Comparison of ENCODE assay signal across 27 mouse cellular contexts in the genomic region with DNA sequence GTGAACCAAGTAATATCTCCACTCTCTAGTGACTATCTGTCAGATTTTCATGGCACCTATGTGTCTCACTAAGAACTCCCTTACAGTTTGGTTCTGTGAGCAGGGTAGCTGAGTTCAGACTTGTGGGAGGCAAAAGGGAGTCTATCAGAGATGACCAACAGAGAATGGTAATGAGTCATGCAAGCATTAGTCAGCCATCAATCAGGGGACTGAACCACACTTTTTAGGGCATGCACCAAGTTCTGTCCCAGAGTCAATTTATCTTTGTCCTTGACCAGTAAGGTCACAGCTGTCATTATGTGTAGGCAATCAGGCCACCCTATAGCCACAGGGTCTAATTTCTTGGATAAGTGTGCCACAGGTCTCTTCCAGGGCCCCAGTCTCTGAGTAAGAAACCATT. TPM values are rescaled to one million over a fixed set of nuclear protein-coding genes. Genes with fewer than 3 reads are reported as not detected.
DNase-seq lines count a peak whose midpoint lies in the region; ATAC-seq and TF ChIP-seq lines count a peak whose summit lies in the region.
"Had no signal": no experiment of that assay in that cellular context is flagged by ENCODE, and none has a peak within 500 bp of the region (broad histone marks: within the 10 kb centered on the region; RNA-seq: fewer than 3 reads in every experiment).

No protein-coding gene starts in this region.

- H3K27ac ChIP-seq in kidney, embryonic 16.5 days (ENCODE audit: low read length): no peak overlapping the region
- H3K27ac ChIP-seq: embryonic facial prominence, embryonic 13.5 days; forebrain, embryonic 13.5 days; gastrocnemius, adult 2 months; heart, embryonic 13.5 days; hindbrain, embryonic 12.5 days had no signal

- no peak for TF ChIP-seq CTCF in C2C12 (IDR thresholded peaks at IDR 0.05; ENCODE audit: control insufficient read depth, insufficient read depth, insufficient read length)

- H3K27me3 ChIP-seq in C2C12 (ENCODE audit: control insufficient read depth, insufficient read depth, insufficient read length): no peaks in the 10 kb centered on the region
- H3K27me3 ChIP-seq in kidney, embryonic 16.5 days (ENCODE audit: insufficient read depth, low read length): no peaks in the 10 kb centered on the region
- H3K27me3 ChIP-seq: embryonic facial prominence, embryonic 13.5 days; forebrain, embryonic 13.5 days; heart, embryonic 13.5 days; hindbrain, embryonic 12.5 days had no signal

- H3K4me1 ChIP-seq in kidney, embryonic 16.5 days (ENCODE audit: insufficient read depth, low read length): no peaks in the 10 kb centered on the region
- H3K4me1 ChIP-seq: embryonic facial prominence, embryonic 13.5 days; forebrain, embryonic 13.5 days; heart, embryonic 13.5 days; hindbrain, embryonic 12.5 days had no signal

- no peak overlapping the region for H3K9ac ChIP-seq in kidney, embryonic 16.5 days (replicated peaks; ENCODE audit: low read length)
- H3K9ac ChIP-seq: embryonic facial prominence, embryonic 13.5 days; forebrain, embryonic 13.5 days; forebrain, postnatal 0 days; heart, embryonic 13.5 days; hindbrain, embryonic 12.5 days had no signal

- no peaks in the 10 kb centered on the region for H3K79me3 ChIP-seq in C2C12 (ENCODE audit: low read depth)

- DNase-seq in adrenal gland, adult 2 months: peak; percentile 79
- DNase-seq in adrenal gland, postnatal 25 days: no peak
- DNase-seq in 3134 (ENCODE audit: extremely low read depth, insufficient read length, low spot score): peak; percentile 18
- peak; percentile 5 for DNase-seq in brain, adult 2 months (ENCODE audit: low read depth, low spot score)
- DNase-seq in cerebellum, postnatal 10 days: no peak
- DNase-seq: B cell, adult 2 months; cerebellum, adult 11 months; cerebellum, adult 9-10 months; cerebellum, postnatal 36 days; forebrain, postnatal 0 days; gastrocnemius, adult 2 months; gastrocnemius, postnatal 25 days; heart, postnatal 4 days; kidney, adult 11 months; kidney, adult 9 months had no signal

- H3ac ChIP-seq in C2C12 (ENCODE audit: control insufficient read depth, insufficient read length, low read depth): no peak overlapping the region

- no peak overlapping the region for H3K4me3 ChIP-seq in C2C12 (ENCODE audit: insufficient read depth, poor library complexity, severe bottlenecking)
- no peak overlapping the region for H3K4me3 ChIP-seq in kidney, embryonic 16.5 days (ENCODE audit: low read length)
- H3K4me3 ChIP-seq: embryonic facial prominence, embryonic 13.5 days; forebrain, embryonic 13.5 days; gastrocnemius, adult 2 months; heart, embryonic 13.5 days; hindbrain, embryonic 12.5 days had no signal

- H3K4me2 ChIP-seq in kidney, embryonic 16.5 days (replicated peaks; ENCODE audit: low read depth, low read length): no peak overlapping the region
- H3K4me2 ChIP-seq: embryonic facial prominence, embryonic 13.5 days; forebrain, embryonic 13.5 days; heart, embryonic 13.5 days; hindbrain, embryonic 12.5 days had no signal

- H3K36me3 ChIP-seq in C2C12 (ENCODE audit: control insufficient read depth, insufficient read depth): no peaks in the 10 kb centered on the region
- no peaks in the 10 kb centered on the region for H3K36me3 ChIP-seq in kidney, embryonic 16.5 days (ENCODE audit: insufficient read depth, low read length)
- H3K36me3 ChIP-seq: embryonic facial prominence, embryonic 13.5 days; heart, embryonic 13.5 days; hindbrain, embryonic 12.5 days had no signal

- H3K79me2 ChIP-seq in C2C12 (ENCODE audit: control insufficient read depth, insufficient read depth): no peaks in the 10 kb centered on the region

- ATAC-seq in kidney, embryonic 16.5 days (ENCODE audit: low FRiP score, low TSS enrichment): no peak
- ATAC-seq: forebrain, embryonic 13.5 days; forebrain, postnatal 0 days; hindbrain, embryonic 16.5 days; inflammation-experienced regulatory T-cells, adult 6 months had no signal

- H3K9me3 ChIP-seq in kidney, embryonic 16.5 days (ENCODE audit: low read length): no peaks in the 10 kb centered on the region
- H3K9me3 ChIP-seq: embryonic facial prominence, embryonic 13.5 days; forebrain, embryonic 13.5 days; heart, embryonic 13.5 days; hindbrain, embryonic 12.5 days had no signal

TF ChIP-seq in C2C12, 6 proteins besides CTCF, POLR2A, EP300 and RAD21:
- TF ChIP-seq MYOD1 (IDR thresholded peaks at IDR 0.05; ENCODE audit: control insufficient read depth, insufficient read length, low read depth): peak; percentile 37
- no peak for TF ChIP-seq MAX (IDR thresholded peaks at IDR 0.05)

RNA-seq across cellular contexts. Expression of a gene that starts 18.7 kb away (rescaled TPM):
- 1 to 10 TPM; 7.9 to 8.9 TPM for total RNA-seq in adrenal gland, adult 2 months (2021)
- 0.29 and 0.86 TPM in 2 replicates for polyA plus RNA-seq in adrenal gland, adult 2 months (2012; rRNA removed)
- 2.7 and 4.7 TPM in 2 replicates for total RNA-seq in adrenal gland, postnatal 25 days (2021)
- polyA plus RNA-seq in C2C12 (2012; fragmentation: generic; extraction: Trizol): not detected
- polyA plus RNA-seq in kidney, embryonic 16.5 days (2015; fragmentation: Nextera tagmentation; extraction: Ambion mirVana): not detected in 2 replicates
- total RNA-seq: forebrain, postnatal 0 days; granulocyte monocyte progenitor cell, adult 5-6 weeks; MEL had no signal
- polyA plus RNA-seq: brain, embryonic 14.5 days; embryonic facial prominence, embryonic 13.5 days; forebrain, embryonic 13.5 days; forebrain, postnatal 0 days; heart, embryonic 13.5 days; heart, postnatal 0 days; hindbrain, embryonic 12.5 days; inflammation-experienced regulatory T-cells, adult 6 months had no signal

RNA-seq across cellular contexts. Expression of a gene that starts 46.6 kb away (rescaled TPM):
- 10 to 100 TPM; 45.4 to 72.3 TPM for total RNA-seq in adrenal gland, adult 2 months (2021)
- 10.1 and 14.8 TPM in 2 replicates for polyA plus RNA-seq in adrenal gland, adult 2 months (2012; rRNA removed)
- 36.5 and 38.0 TPM in 2 replicates for total RNA-seq in adrenal gland, postnatal 25 days (2021)
- polyA plus RNA-seq in C2C12 (2012; fragmentation: generic; extraction: Trizol): 0.05 TPM
- polyA plus RNA-seq in kidney, embryonic 16.5 days (2015; fragmentation: Nextera tagmentation; extraction: Ambion mirVana): 28.6 and 29.0 TPM in 2 replicates
- total RNA-seq: granulocyte monocyte progenitor cell, adult 5-6 weeks had no signal
- polyA plus RNA-seq: inflammation-experienced regulatory T-cells, adult 6 months had no signal

RNA-seq across cellular contexts. Expression of a gene that starts 47.1 kb away (rescaled TPM):
- 1 to 10 TPM; 1.5 to 2.6 TPM for total RNA-seq in adrenal gland, adult 2 months (2021)
- not detected in 2 replicates for polyA plus RNA-seq in adrenal gland, adult 2 months (2012; rRNA removed)
- 1.7 and 2.9 TPM in 2 replicates for total RNA-seq in adrenal gland, postnatal 25 days (2021)
- polyA plus RNA-seq in C2C12 (2012; fragmentation: generic; extraction: Trizol): 0.04 TPM
- 0.09 and 0.12 TPM in 2 replicates for polyA plus RNA-seq in kidney, embryonic 16.5 days (2015; fragmentation: Nextera tagmentation; extraction: Ambion mirVana)
- total RNA-seq: granulocyte monocyte progenitor cell, adult 5-6 weeks had no signal
- polyA plus RNA-seq: embryonic facial prominence, embryonic 13.5 days; forebrain, embryonic 13.5 days; heart, embryonic 13.5 days; hindbrain, embryonic 12.5 days; hindbrain, embryonic 16.5 days; inflammation-experienced regulatory T-cells, adult 6 months had no signal

Comparison
In these comparisons a context has a peak if more than half of its experiments do, and no peak if none do; other contexts are left out.
1. DNase-seq: peak in adrenal gland, adult 2 months (single experiment), 3134 (single experiment) and brain, adult 2 months (single experiment); none in adrenal gland, postnatal 25 days (single experiment) and cerebellum, postnatal 10 days (0 of 2).
2. RNA of a gene that starts 46.6 kb away (polyA plus RNA-seq): 28.6 to 29.0 TPM in kidney, embryonic 16.5 days and 10.1 to 14.8 TPM in adrenal gland, adult 2 months; 0.05 TPM in C2C12 (single experiment); every median in the first group is over 10 times any median in the second.